Mouse (Mus musculus) spleen, adult 2 months (tissue): ENCODE measurements at regions not wholly inside any gene's neighbourhood (a gene's known extent, or its start where the extent isn't known, plus 50 kb on each side); places are given as distances from the start of the nearest gene placed in this dataset.

ENCODE experiments used
- CTCF ChIP-seq: fragments of 200-500 bp; IDR thresholded peaks from 2 replicates; pipeline ENCODE4 v1.5.1; 2011; ENCODE audit warnings: mild to moderate bottlenecking, inconsistent platforms; ENCODE audit not compliant: insufficient read depth, insufficient read length, insufficient replicate concordance; ENCODE audit errors: extremely low read depth
- POLR2A ChIP-seq: fragments of 200-500 bp; IDR thresholded peaks from 2 replicates; pipeline ENCODE4 v1.6.1; 2011; ENCODE audit warnings: low read depth, low read length, inconsistent platforms

GRCm38 (mm10) chr4:72383729-72384128 lies 183.0 kb upstream of the Tle1 start:
- TF ChIP-seq CTCF (no peak), POLR2A (no peak)
